34 mouse cellular contexts compared by ENCODE assay signal in genomic region chr5:77299486-77299885, GRCm38 (mm10).
"Had no signal": no experiment of that assay in that cellular context is flagged by ENCODE, and none has a peak within 500 bp of the region (broad histone marks: within the 10 kb centered on the region; RNA-seq: fewer than 3 reads in every experiment).

No protein-coding gene starts in this region.

- H3K4me3 ChIP-seq: heart, embryonic 12.5 days; heart, embryonic 13.5 days; heart, embryonic 15.5 days; hindbrain, embryonic 10.5 days; hindbrain, embryonic 12.5 days; hindbrain, embryonic 13.5 days; hindbrain, embryonic 15.5 days; intestine, embryonic 15.5 days; kidney, embryonic 15.5 days; layer of hippocampus, adult 2 months; left cerebral cortex, adult 2 months had no signal

- DNase-seq: heart, postnatal 10 days; heart, postnatal 14 days; heart, postnatal 36 days; heart, postnatal 4 days; kidney, adult 11 months; kidney, adult 18-20 months; kidney, adult 2 months; kidney, adult 8-10 months; kidney, adult 9 months; kidney, postnatal 10 days; kidney, postnatal 14 days; kidney, postnatal 25 days; kidney, postnatal 36 days; kidney, postnatal 4 days; layer of hippocampus, adult 9-11 months; layer of hippocampus, postnatal 36 days had no signal

- ATAC-seq: hindbrain, embryonic 16.5 days; hindbrain, postnatal 0 days; inflammation-experienced regulatory T-cells, adult 6 months; intestine, embryonic 15.5 days; intestine, embryonic 16.5 days; intestine, postnatal 0 days had no signal

- H3K27ac ChIP-seq: heart, embryonic 13.5 days; heart, embryonic 15.5 days; hindbrain, embryonic 10.5 days; hindbrain, embryonic 12.5 days; hindbrain, embryonic 13.5 days; hindbrain, embryonic 14.5 days; hindbrain, embryonic 15.5 days; hindbrain, postnatal 0 days; intestine, embryonic 15.5 days; kidney, embryonic 15.5 days; kidney, postnatal 0 days; layer of hippocampus, adult 2 months; left cerebral cortex, adult 2 months had no signal

- H3K4me1 ChIP-seq: heart, embryonic 12.5 days; heart, embryonic 13.5 days; heart, embryonic 15.5 days; hindbrain, embryonic 10.5 days; hindbrain, embryonic 12.5 days; hindbrain, embryonic 13.5 days; hindbrain, embryonic 15.5 days; intestine, embryonic 15.5 days; kidney, embryonic 15.5 days had no signal
